Mouse (Mus musculus) small intestine, adult 2 months (tissue): ENCODE measurements around the gene Cpa5.

Experiments
- CTCF ChIP-seq: fragments of 200-500 bp; IDR thresholded peaks from 2 replicates; pipeline ENCODE4 v1.5.1; 2012; ENCODE audit warnings: low read depth, mild to moderate bottlenecking, control low read depth, inconsistent platforms, low read length, moderate library complexity, mixed read lengths; ENCODE audit not compliant: insufficient replicate concordance, insufficient read length; ENCODE audit errors: extremely low read depth
- POLR2A ChIP-seq: fragments of 200-500 bp; IDR thresholded peaks from 2 replicates; pipeline ENCODE4 v1.6.1; 2012; ENCODE audit warnings: low read depth, mild to moderate bottlenecking, control low read depth, inconsistent platforms, low read length, moderate library complexity

DNA sequence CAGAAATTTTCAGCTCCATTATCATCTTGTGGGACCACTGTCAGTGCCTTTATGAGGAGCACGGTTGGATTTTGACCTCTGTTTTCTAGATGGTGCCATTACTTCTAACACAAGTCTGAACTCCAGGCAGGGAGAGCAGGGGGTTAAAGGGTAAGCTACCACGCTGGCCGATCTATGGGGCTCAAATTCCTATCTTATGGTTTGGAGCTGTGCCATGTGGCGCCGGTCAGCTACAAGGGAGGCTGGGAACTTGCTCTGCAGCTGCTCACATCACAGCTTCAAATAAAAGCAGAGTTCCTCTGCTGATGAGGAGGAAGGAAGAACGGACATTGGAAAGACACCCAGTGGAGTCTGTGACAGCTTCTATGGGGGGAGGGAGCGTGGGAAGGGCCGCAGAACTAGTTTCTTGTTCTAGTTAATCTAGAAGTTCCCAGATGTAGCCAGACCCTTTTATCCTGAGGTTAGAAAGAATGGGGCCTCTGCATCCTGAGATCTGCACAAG is 24.6 kb downstream of the Cpa5 start:
- TF ChIP-seq POLR2A (no peak), CTCF (no peak)
